Mouse (Mus musculus) small intestine, adult 2 months (tissue): ENCODE results near the gene Ces5a. TPM values are rescaled to one million over a fixed set of nuclear protein-coding genes. Genes with fewer than 3 reads are reported as not detected.

Source experiments
- H3K27ac ChIP-seq: fragments of 200-500 bp; 2 replicates; pipeline ENCODE4 v1.5.1; 2012; ENCODE audit warnings: low read depth, low read length, control low read depth, inconsistent platforms; ENCODE audit not compliant: insufficient read depth
- H3K27me3 ChIP-seq: fragments of 200-500 bp; 2 replicates; pipeline ENCODE4 v1.6.1; 2012; ENCODE audit warnings: mild to moderate bottlenecking, moderate library complexity, low read length, inconsistent platforms; ENCODE audit not compliant: control insufficient read depth, insufficient read depth
- H3K36me3 ChIP-seq: fragments of 200-500 bp; 2 replicates; pipeline ENCODE4 v1.6.1; 2012; ENCODE audit warnings: mild to moderate bottlenecking, low read length, control low read depth, inconsistent platforms; ENCODE audit not compliant: control insufficient read depth, insufficient read depth
- H3K4me1 ChIP-seq: fragments of 200-500 bp; 2 replicates; pipeline ENCODE4 v1.6.1; 2012; ENCODE audit warnings: low read length, inconsistent platforms, mixed read lengths; ENCODE audit not compliant: control insufficient read depth, insufficient read depth, insufficient read length
- H3K4me3 ChIP-seq: fragments of 200-500 bp; 2 replicates; pipeline ENCODE4 v1.5.1; 2012; ENCODE audit warnings: low read depth, mild to moderate bottlenecking, control low read depth, inconsistent platforms, low read length, moderate library complexity
- CTCF ChIP-seq: fragments of 200-500 bp; IDR thresholded peaks from 2 replicates; pipeline ENCODE4 v1.5.1; 2012; ENCODE audit warnings: low read depth, mild to moderate bottlenecking, control low read depth, inconsistent platforms, low read length, moderate library complexity, mixed read lengths; ENCODE audit not compliant: insufficient replicate concordance, insufficient read length; ENCODE audit errors: extremely low read depth
- POLR2A ChIP-seq: fragments of 200-500 bp; IDR thresholded peaks from 2 replicates; pipeline ENCODE4 v1.6.1; 2012; ENCODE audit warnings: low read depth, mild to moderate bottlenecking, control low read depth, inconsistent platforms, low read length, moderate library complexity
- WGBS: fragments of 180-500 bp; shearing (Covaris S2); methylation state at CpG from one replicate; pipeline ENCODE4 v1.1.7; 2018; 5-methylcytosine and 5-hydroxymethylcytosine counted together
- polyA plus RNA-seq: library from polyadenylated mRNA; depleted of rRNA; stranded (reverse); fragments of >200 nt; gene quantifications from 2 replicates; pipeline ENCODE4 v1.2.3, GENCODE M21; 2012; rRNA removed

Gene Ces5a
- 0.04 TPM in 1 of 2 replicates, not detected in the other for polyA plus RNA-seq

DNA sequence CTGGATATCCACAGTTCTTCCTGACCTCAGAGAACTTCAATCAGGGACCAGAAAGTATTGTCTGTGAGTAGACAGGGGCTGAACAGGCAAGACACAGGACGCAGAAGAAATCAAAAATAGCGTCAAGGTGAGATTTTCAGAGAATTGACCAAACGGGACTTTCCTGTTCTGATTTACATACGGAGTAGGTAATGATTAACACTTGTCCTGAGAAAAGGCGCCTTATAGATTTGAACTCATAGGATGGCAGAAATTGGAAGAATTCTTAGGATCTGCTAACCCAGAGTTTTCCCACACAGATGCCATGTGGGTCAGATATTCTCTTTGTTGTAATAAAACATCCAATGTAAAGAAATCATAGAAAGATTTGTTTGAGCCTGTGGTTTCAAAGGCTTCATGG, at the start of gene Ces5a:
Ces5a (minus strand) TSS at position 101 of the 400 bp plus-strand sequence.
- 38% methylated on average over 5 of the region's 5 CpGs for WGBS
- Histone ChIP-seq H3K4me1 (no peaks in the 10 kb centered on the region), H3K36me3 (no peaks in the 10 kb centered on the region), H3K4me3 (no peak within 1 kb of the TSS), H3K27ac (no peak within 1 kb of the TSS), H3K27me3 (no peaks in the 10 kb centered on the region)
- TF ChIP-seq CTCF = no peak
- TF ChIP-seq POLR2A = no peak

GRCm38 (mm10) chr8:93572841-93573240, 37.2 kb upstream of the Ces5a start:
- no peak overlapping the region for H3K27ac ChIP-seq
- no peaks in the 10 kb centered on the region for H3K36me3 ChIP-seq
- no peaks in the 10 kb centered on the region for H3K27me3 ChIP-seq
- TF ChIP-seq CTCF = no peak
- TF ChIP-seq POLR2A = no peak
- 86% methylated on average over 9 of the region's 9 CpGs for WGBS
- no peak overlapping the region for H3K4me3 ChIP-seq
- no peaks in the 10 kb centered on the region for H3K4me1 ChIP-seq

DNA sequence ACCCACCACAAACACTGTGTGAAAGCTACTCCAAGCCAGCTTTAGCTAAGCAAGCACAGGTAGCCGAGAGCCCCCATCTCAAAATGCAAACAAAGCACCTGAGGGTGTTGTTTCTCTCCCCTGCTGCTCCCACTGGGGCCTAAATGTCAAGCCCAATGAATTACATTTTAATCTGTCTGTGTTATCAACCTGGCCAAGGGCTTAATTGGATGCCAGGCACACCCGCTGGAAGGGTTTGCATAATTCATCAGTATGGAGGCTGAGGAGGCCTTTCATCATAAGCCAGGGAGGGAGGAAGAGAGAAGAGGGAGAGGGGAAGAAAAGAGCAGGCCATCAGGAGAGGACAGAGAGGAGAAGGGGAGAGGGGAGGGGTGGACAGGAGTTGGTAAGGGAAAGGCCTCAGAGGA, 36.5 kb upstream of the Ces5a start:
- Histone ChIP-seq H3K27ac (peak overlapping the region; percentile 47), H3K27me3 (no peaks in the 10 kb centered on the region), H3K4me3 (no peak overlapping the region), H3K4me1 (no peaks in the 10 kb centered on the region), H3K36me3 (no peaks in the 10 kb centered on the region)
- no peak for TF ChIP-seq CTCF
- TF ChIP-seq POLR2A = no peak
- WGBS = 22% methylated on average over 2 of the region's 2 CpGs

GRCm38 (mm10) chr8:93571369-93571985, 35.8 kb upstream of the Ces5a start:
- H3K27ac ChIP-seq = peak overlapping the region; percentile 13
- WGBS = 56% methylated on average over 9 of the region's 9 CpGs
- no peak overlapping the region for H3K4me3 ChIP-seq
- H3K4me1 ChIP-seq = no peaks in the 10 kb centered on the region
- no peaks in the 10 kb centered on the region for H3K27me3 ChIP-seq
- H3K36me3 ChIP-seq = no peaks in the 10 kb centered on the region
- no peak for TF ChIP-seq POLR2A
- TF ChIP-seq CTCF = no peak

DNA sequence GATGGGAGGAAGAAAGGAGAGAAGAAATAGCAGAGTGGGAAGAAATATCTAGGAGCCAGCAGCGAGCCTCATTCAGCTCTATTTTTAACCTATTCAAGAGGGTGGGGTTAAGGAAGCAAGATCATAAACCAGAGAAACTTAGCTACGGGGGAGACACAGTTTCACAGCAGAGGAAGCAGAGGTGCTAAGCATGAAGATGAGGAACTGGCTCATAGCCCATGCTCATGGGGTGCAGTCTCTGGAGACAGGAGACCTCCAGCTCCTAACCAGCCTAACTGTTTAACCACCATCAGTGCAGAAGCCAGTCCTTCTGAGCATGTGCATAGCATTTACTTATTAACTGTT, 34.5 kb upstream of the Ces5a start:
- Histone ChIP-seq H3K4me3 (no peak overlapping the region), H3K27ac (peak overlapping the region; percentile 51), H3K4me1 (no peaks in the 10 kb centered on the region), H3K27me3 (no peaks in the 10 kb centered on the region), H3K36me3 (no peaks in the 10 kb centered on the region)
- 19% methylated on average over 2 of the region's 2 CpGs for WGBS
- TF ChIP-seq POLR2A = no peak

DNA sequence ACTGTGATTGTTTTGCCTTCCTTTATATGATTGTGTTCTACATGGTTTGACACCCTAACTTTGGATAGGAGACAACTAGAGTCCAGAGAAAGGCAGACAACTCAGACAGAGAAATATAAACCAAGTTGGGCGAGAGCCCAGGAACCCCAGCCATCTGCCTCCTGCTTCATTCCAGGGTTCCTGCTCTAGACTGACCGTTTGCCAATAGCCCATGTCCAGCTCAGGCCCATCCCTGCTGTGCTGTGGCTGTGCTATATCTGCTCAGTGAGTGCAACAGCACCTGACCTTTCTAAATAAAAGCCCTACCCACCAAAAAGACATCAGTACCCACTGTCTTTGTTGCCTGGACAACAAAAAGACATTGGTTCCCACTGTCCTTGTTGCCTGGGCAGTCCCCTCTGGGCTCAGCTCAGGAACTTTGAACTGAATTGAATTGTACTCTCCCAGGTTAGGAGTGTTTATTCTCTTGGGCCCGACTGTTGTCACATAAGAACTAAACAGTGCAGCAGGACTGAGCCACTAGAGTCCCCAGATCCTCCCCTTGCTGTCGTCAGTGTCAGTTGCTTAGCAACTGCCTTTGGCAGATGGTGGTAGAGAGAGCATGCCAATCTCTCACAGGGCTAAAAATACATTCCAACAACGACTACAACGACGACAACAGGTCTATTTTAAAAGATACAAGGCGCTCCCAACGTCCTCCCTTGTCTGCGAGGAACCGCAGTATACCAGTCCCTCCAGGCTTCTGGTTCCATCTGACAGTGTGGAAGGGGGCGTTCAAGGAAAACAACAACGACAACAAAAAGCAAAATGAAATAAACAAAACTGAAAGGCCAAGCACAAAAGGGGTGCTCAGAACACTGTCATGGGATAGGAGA, 33.9 kb upstream of the Ces5a start:
- H3K27ac ChIP-seq = peak overlapping the region; percentile 51
- no peak overlapping the region for H3K4me3 ChIP-seq
- H3K4me1 ChIP-seq = no peaks in the 10 kb centered on the region
- 42% methylated on average over 13 of the region's 13 CpGs for WGBS
- H3K27me3 ChIP-seq = no peaks in the 10 kb centered on the region
- H3K36me3 ChIP-seq = no peaks in the 10 kb centered on the region
- TF ChIP-seq CTCF = no peak
- TF ChIP-seq POLR2A = no peak

DNA sequence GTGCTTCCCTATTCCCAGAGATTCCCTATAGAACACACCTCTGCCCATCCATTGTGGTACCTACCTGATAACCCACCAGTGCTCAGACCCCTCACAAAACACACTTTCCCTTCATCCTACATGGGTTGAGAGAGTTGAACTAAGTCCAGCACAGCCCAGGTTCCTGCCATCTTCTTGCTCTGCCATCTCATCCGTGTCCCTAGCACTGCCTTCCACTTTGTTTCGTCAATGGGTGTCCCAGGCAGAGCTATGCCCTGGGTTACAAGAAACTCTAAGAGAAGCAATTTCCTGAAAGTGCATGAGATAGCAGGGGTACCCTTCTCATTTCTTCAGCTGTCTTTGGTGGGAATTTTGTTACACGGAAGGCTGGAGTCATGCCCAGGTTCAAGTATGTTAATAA, 33.0 kb upstream of the Ces5a start:
- H3K4me3 ChIP-seq = no peak overlapping the region
- 95% methylated on average over 3 of the region's 3 CpGs for WGBS
- no peaks in the 10 kb centered on the region for H3K36me3 ChIP-seq
- TF ChIP-seq CTCF (no peak), POLR2A (no peak)
- H3K27ac ChIP-seq = no peak overlapping the region
- no peaks in the 10 kb centered on the region for H3K27me3 ChIP-seq
- no peaks in the 10 kb centered on the region for H3K4me1 ChIP-seq
